Mouse (Mus musculus): ENCODE data around the gene Arid2. TPM values are rescaled to one million over a fixed set of nuclear protein-coding genes. Genes with fewer than 3 reads are reported as not detected.

Gene Arid2
- polyA plus RNA-seq, 1 experiment: 9.3 TPM

GRCm38 (mm10) chr15:96270272-96270880 lies 16.9 kb upstream of the Arid2 start:
- Histone ChIP-seq H3K79me2 (ENCODE audit: control insufficient read depth, insufficient read depth) (peaks cover 28% of the 10 kb centered on the region), H3ac (ENCODE audit: control insufficient read depth, insufficient read length) (no peak overlapping the region), H3K27me3 (ENCODE audit: control insufficient read depth, insufficient read depth, insufficient read length) (no peaks in the 10 kb centered on the region), H3K36me3 (ENCODE audit: control insufficient read depth, insufficient read depth) (peaks cover 56% of the 10 kb centered on the region), H3K4me2 (ENCODE audit: low read depth) (no peak overlapping the region), H3K4me3 (no peak overlapping the region)
- no peak for TF ChIP-seq MYOD1 (IDR thresholded peaks at IDR 0.05; ENCODE audit: control insufficient read depth in 1 of 3, insufficient read length in 2 of 3, low read depth in 2 of 3)
- peak; percentile 59 for TF ChIP-seq POLR2AphosphoS2 (IDR thresholded peaks at IDR 0.05; ENCODE audit: insufficient read length, low read depth)
- TF ChIP-seq TCF12 (IDR thresholded peaks at IDR 0.05; ENCODE audit: insufficient read depth, poor library complexity, severe bottlenecking): no peak
- TF ChIP-seq MAX (IDR thresholded peaks at IDR 0.05; ENCODE audit: low read depth): no peak
- TF ChIP-seq E2F4 (IDR thresholded peaks at IDR 0.05; ENCODE audit: insufficient read depth): no peak
- TF ChIP-seq TCF3 (IDR thresholded peaks at IDR 0.05; ENCODE audit: insufficient read length, low read depth): no peak

- no peak overlapping the region for H3K4me2 ChIP-seq (ENCODE audit: low read depth)
These were observed 15.0 kb upstream of the Arid2 start for GRCm38 (mm10) chr15:96272356-96272755.

GRCm38 (mm10) chr15:96274341-96274740 lies 13.0 kb upstream of the Arid2 start:
- no peak overlapping the region for H3K4me3 ChIP-seq
- H3K4me2 ChIP-seq (ENCODE audit: low read depth): no peak overlapping the region
- peaks cover 68% of the 10 kb centered on the region for H3K79me2 ChIP-seq (ENCODE audit: control insufficient read depth, insufficient read depth)
- peaks cover 60% of the 10 kb centered on the region for H3K36me3 ChIP-seq (ENCODE audit: control insufficient read depth, insufficient read depth)
- H3K27me3 ChIP-seq (ENCODE audit: control insufficient read depth, insufficient read depth, insufficient read length): no peaks in the 10 kb centered on the region
- TF ChIP-seq TCF12 (IDR thresholded peaks at IDR 0.05; ENCODE audit: insufficient read depth, poor library complexity, severe bottlenecking) (no peak), MAX (IDR thresholded peaks at IDR 0.05; ENCODE audit: low read depth) (no peak), POLR2A (IDR thresholded peaks at IDR 0.05; ENCODE audit: insufficient read length, low read depth) (no peak), POLR2AphosphoS2 (IDR thresholded peaks at IDR 0.05; ENCODE audit: insufficient read length, low read depth) (no peak), USF1 (IDR thresholded peaks at IDR 0.05; ENCODE audit: low read depth) (no peak), TCF3 (IDR thresholded peaks at IDR 0.05; ENCODE audit: insufficient read length, low read depth) (no peak), MYOD1 (IDR thresholded peaks at IDR 0.05; ENCODE audit: control insufficient read depth in 1 of 3, insufficient read length in 2 of 3, low read depth in 2 of 3) (no peak), E2F4 (IDR thresholded peaks at IDR 0.05; ENCODE audit: insufficient read depth) (no peak), MYOG (IDR thresholded peaks at IDR 0.05; ENCODE audit: control insufficient read depth in 1 of 3, insufficient read depth in 1 of 3, insufficient read length in 2 of 3, low read depth in 2 of 3) (no peak), SRF (IDR thresholded peaks at IDR 0.05; ENCODE audit: control insufficient read depth, insufficient read length, low read depth) (no peak), CEBPB (IDR thresholded peaks at IDR 0.05; ENCODE audit: insufficient read depth, poor library complexity, severe bottlenecking) (no peak), REST (IDR thresholded peaks at IDR 0.05; ENCODE audit: insufficient read depth, insufficient read length) (no peak)
- H3ac ChIP-seq (ENCODE audit: control insufficient read depth, insufficient read length): no peak overlapping the region

More at GRCm38 (mm10) chr15:96272356-96272755, 15.0 kb upstream of the Arid2 start:
- Histone ChIP-seq H3K27me3 (ENCODE audit: control insufficient read depth, insufficient read depth, insufficient read length) (no peaks in the 10 kb centered on the region), H3K36me3 (ENCODE audit: control insufficient read depth, insufficient read depth) (peaks cover 55% of the 10 kb centered on the region), H3K4me3 (no peak overlapping the region), H3K79me2 (ENCODE audit: control insufficient read depth, insufficient read depth) (peaks cover 48% of the 10 kb centered on the region), H3ac (ENCODE audit: control insufficient read depth, insufficient read length) (no peak overlapping the region)
- TF ChIP-seq SRF (IDR thresholded peaks at IDR 0.05; ENCODE audit: control insufficient read depth, insufficient read length, low read depth) (no peak), REST (IDR thresholded peaks at IDR 0.05; ENCODE audit: insufficient read depth, insufficient read length) (no peak), POLR2AphosphoS2 (IDR thresholded peaks at IDR 0.05; ENCODE audit: insufficient read length, low read depth) (peak; percentile 55), TCF12 (IDR thresholded peaks at IDR 0.05; ENCODE audit: insufficient read depth, poor library complexity, severe bottlenecking) (no peak), CEBPB (IDR thresholded peaks at IDR 0.05; ENCODE audit: insufficient read depth, poor library complexity, severe bottlenecking) (no peak), MAX (IDR thresholded peaks at IDR 0.05; ENCODE audit: low read depth) (no peak), E2F4 (IDR thresholded peaks at IDR 0.05; ENCODE audit: insufficient read depth) (no peak), MYOG (IDR thresholded peaks at IDR 0.05; ENCODE audit: control insufficient read depth in 1 of 3, insufficient read depth in 1 of 3, insufficient read length in 2 of 3, low read depth in 2 of 3) (no peak), TCF3 (IDR thresholded peaks at IDR 0.05; ENCODE audit: insufficient read length, low read depth) (no peak), POLR2A (IDR thresholded peaks at IDR 0.05; ENCODE audit: insufficient read length, low read depth) (peak; percentile 35), MYOD1 (IDR thresholded peaks at IDR 0.05; ENCODE audit: control insufficient read depth in 1 of 3, insufficient read length in 2 of 3, low read depth in 2 of 3) (no peak), USF1 (IDR thresholded peaks at IDR 0.05; ENCODE audit: low read depth) (no peak)

GRCm38 (mm10) chr15:96275198-96275597 lies 12.1 kb upstream of the Arid2 start:
- peaks cover 56% of the 10 kb centered on the region for H3K36me3 ChIP-seq (ENCODE audit: control insufficient read depth, insufficient read depth)
- peaks cover 77% of the 10 kb centered on the region for H3K79me2 ChIP-seq (ENCODE audit: control insufficient read depth, insufficient read depth)
- H3K4me2 ChIP-seq (ENCODE audit: low read depth): no peak overlapping the region
- TF ChIP-seq POLR2A (IDR thresholded peaks at IDR 0.05; ENCODE audit: insufficient read length, low read depth) (no peak), SRF (IDR thresholded peaks at IDR 0.05; ENCODE audit: control insufficient read depth, insufficient read length, low read depth) (no peak), MYOG (IDR thresholded peaks at IDR 0.05; ENCODE audit: control insufficient read depth in 1 of 3, insufficient read depth in 1 of 3, insufficient read length in 2 of 3, low read depth in 2 of 3) (no peak), TCF3 (IDR thresholded peaks at IDR 0.05; ENCODE audit: insufficient read length, low read depth) (no peak), POLR2AphosphoS2 (IDR thresholded peaks at IDR 0.05; ENCODE audit: insufficient read length, low read depth) (peak; percentile 71), CEBPB (IDR thresholded peaks at IDR 0.05; ENCODE audit: insufficient read depth, poor library complexity, severe bottlenecking) (no peak)
- no peak overlapping the region for H3K4me3 ChIP-seq
- H3ac ChIP-seq (ENCODE audit: control insufficient read depth, insufficient read length): no peak overlapping the region
- no peaks in the 10 kb centered on the region for H3K27me3 ChIP-seq (ENCODE audit: control insufficient read depth, insufficient read depth, insufficient read length)

Measured in myocyte (in vitro differentiated cells).